Mouse (Mus musculus) CH12.LX (cell line): ENCODE data around the gene Cabp2.

Source experiments
- CTCF ChIP-seq, 2 experiments: IDR thresholded peaks in 1 of 2; conservative IDR thresholded peaks in 1 of 2; 2 replicates each; pipeline ENCODE4 v1.5.1; 2011 to 2012; ENCODE audit warnings: low read depth in 2 of 2, low read length in 2 of 2, improper control_type of control experiment in 1 of 2, inconsistent platforms in 1 of 2, mild to moderate bottlenecking in 1 of 2, moderate library complexity in 1 of 2
- E2F4 ChIP-seq: IDR thresholded peaks from 2 replicates; pipeline ENCODE4 v1.6.1; 2011; ENCODE audit warnings: low read depth, low read length, improper control_type of control experiment; ENCODE audit not compliant: insufficient replicate concordance
- EP300 ChIP-seq: IDR thresholded peaks from 2 replicates; pipeline ENCODE4 v1.6.1; 2011; ENCODE audit warnings: low read length, improper control_type of control experiment
- MAX ChIP-seq: IDR thresholded peaks from 2 replicates; pipeline ENCODE4 v1.6.1; 2011; ENCODE audit warnings: low read length, improper control_type of control experiment
- MXI1 ChIP-seq: IDR thresholded peaks from 2 replicates; pipeline ENCODE4 v1.6.1; 2011; ENCODE audit warnings: mild to moderate bottlenecking, low read depth, low read length, improper control_type of control experiment
- POLR2A ChIP-seq: IDR thresholded peaks from 2 replicates; pipeline ENCODE4 v1.6.1; 2011; ENCODE audit warnings: low read depth, mild to moderate bottlenecking, improper control_type of control experiment, low read length
- POLR2AphosphoS2 ChIP-seq: IDR thresholded peaks from 2 replicates; pipeline ENCODE4 v1.6.1; 2011; ENCODE audit warnings: low read depth, low read length, improper control_type of control experiment
- SIN3A ChIP-seq: IDR thresholded peaks from 2 replicates; pipeline ENCODE4 v1.6.1; 2012; ENCODE audit warnings: low read length, improper control_type of control experiment, inconsistent platforms
- SMC3 ChIP-seq: IDR thresholded peaks from 2 replicates; pipeline ENCODE4 v1.6.1; 2011; ENCODE audit warnings: low read depth, low read length, improper control_type of control experiment
- UBTF ChIP-seq: IDR thresholded peaks from 2 replicates; pipeline ENCODE4 v1.6.1; 2012; ENCODE audit warnings: low read depth, mild to moderate bottlenecking, inconsistent platforms, low read length, improper control_type of control experiment, moderate library complexity
- USF1 ChIP-seq: IDR thresholded peaks from 2 replicates; pipeline ENCODE4 v1.6.1; 2014; ENCODE audit warnings: low read depth, mild to moderate bottlenecking, inconsistent platforms, low read length, improper control_type of control experiment
- ZKSCAN1 ChIP-seq: IDR thresholded peaks from 2 replicates; pipeline ENCODE4 v1.6.1; 2012; ENCODE audit warnings: low read depth, inconsistent platforms, low read length, improper control_type of control experiment, borderline replicate concordance
- ZMIZ1 ChIP-seq: IDR thresholded peaks from 2 replicates; pipeline ENCODE4 v1.6.1; 2012; ENCODE audit warnings: low read depth, mild to moderate bottlenecking, inconsistent platforms, low read length, improper control_type of control experiment

- no peak for TF ChIP-seq SIN3A
- no peak for TF ChIP-seq POLR2A
- TF ChIP-seq CTCF (conservative IDR thresholded peaks at IDR 0.05 in 1 of 2, IDR thresholded peaks at IDR 0.05 in 1 of 2; ENCODE audit: low read depth in 2 of 2, low read length in 2 of 2), result no peak
- TF ChIP-seq MXI1, result no peak
- no peak for TF ChIP-seq ZKSCAN1
- TF ChIP-seq SMC3, result no peak
- no peak for TF ChIP-seq POLR2AphosphoS2
- no peak for TF ChIP-seq EP300
- TF ChIP-seq MAX, result no peak
- no peak for TF ChIP-seq USF1
- no peak for TF ChIP-seq ZMIZ1
- TF ChIP-seq UBTF, result no peak
- TF ChIP-seq E2F4, result no peak
Observed at GRCm38 (mm10) chr19:4119716-4120487, 38.5 kb downstream of the Cabp2 start.
